Mouse (Mus musculus): ENCODE measurements around the gene Mbip. TPM values are rescaled to one million over a fixed set of nuclear protein-coding genes. Genes with fewer than 3 reads are reported as not detected.

Mbip gene
- total RNA-seq, 1 experiment, result 22.4 TPM

GRCm38 (mm10) chr12:56325851-56326250 is 19.8 kb downstream of the Mbip start:
- peaks cover 0 to 2% of the 10 kb centered on the region in 2 experiments; a peak in 1 of 4 replicates for H3K4me1 ChIP-seq (ENCODE audit: control insufficient read depth in 2 of 2, insufficient read depth in 2 of 2, low read length in 2 of 2, poor library complexity in 1 of 2)
- TF ChIP-seq ZC3H11A (IDR thresholded peaks at IDR 0.05; ENCODE audit: borderline replicate concordance, low read depth, low read length) (no peak), HCFC1 (IDR thresholded peaks at IDR 0.05; ENCODE audit: borderline replicate concordance, insufficient read depth, low read length) (no peak), CHD2 (IDR thresholded peaks at IDR 0.05; ENCODE audit: low read depth, low read length) (no peak), ZNF384 (IDR thresholded peaks at IDR 0.05; ENCODE audit: low read depth, low read length) (no peak), MAFK (IDR thresholded peaks at IDR 0.05; ENCODE audit: insufficient read depth, low read depth, low read length) (no peak)
- no peak overlapping the region for H3K9ac ChIP-seq (ENCODE audit: insufficient read depth, low read depth, low read length, poor library complexity, severe bottlenecking)
- DNase-seq (ENCODE audit: low read depth, low spot score), result no peak
- no peak overlapping the region for H3K27ac ChIP-seq (ENCODE audit: insufficient read depth, low read depth, low read length, poor library complexity, severe bottlenecking)
- no peaks in the 10 kb centered on the region for H3K9me3 ChIP-seq (ENCODE audit: control insufficient read depth, insufficient read depth, low read depth, low read length)
- peaks cover 8% of the 10 kb centered on the region for H3K36me3 ChIP-seq (ENCODE audit: control insufficient read depth, insufficient read depth, low read length, poor library complexity, severe bottlenecking)
- in situ Hi-C loops (cut with MboI; ENCODE audit: low sequenced_read_pairs in 2 of 2, unreplicated experiment in 2 of 2), result no loop called here
- no peak overlapping the region for H3K4me3 ChIP-seq (ENCODE audit: insufficient read depth in 1 of 2, low read depth in 1 of 2, low read length in 2 of 2, poor library complexity in 1 of 2, severe bottlenecking in 1 of 2)

DNA sequence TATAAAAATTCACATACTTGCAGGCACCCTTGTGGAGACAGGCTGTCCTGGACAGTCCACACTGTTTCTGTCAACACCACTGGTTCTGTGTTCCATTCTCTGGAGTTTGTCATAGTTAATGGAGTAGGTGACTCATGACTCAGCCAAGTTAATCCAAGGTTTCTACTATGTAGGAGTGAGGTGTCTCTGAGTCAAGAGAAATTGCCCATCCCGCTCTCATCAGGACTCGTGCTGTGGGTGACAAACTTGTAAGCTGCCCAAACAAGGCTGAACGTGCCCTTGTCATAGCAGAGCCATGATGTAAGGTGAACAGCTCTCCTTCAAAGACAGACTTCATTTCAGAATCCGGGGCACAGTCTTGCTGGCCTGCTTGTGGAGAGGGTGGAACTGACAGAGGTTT is 26.8 kb downstream of the Mbip start:
- no peak overlapping the region for H3K4me3 ChIP-seq (ENCODE audit: insufficient read depth in 1 of 2, low read depth in 1 of 2, low read length in 2 of 2, poor library complexity in 1 of 2, severe bottlenecking in 1 of 2)
- in situ Hi-C loops (cut with MboI; ENCODE audit: low sequenced_read_pairs in 2 of 2, unreplicated experiment in 2 of 2), result no loop called here
- no peaks in the 10 kb centered on the region; the same call in 1 of the 2 replicates for H3K36me3 ChIP-seq (ENCODE audit: control insufficient read depth, insufficient read depth, low read length, poor library complexity, severe bottlenecking)
- no peak for TF ChIP-seq ZNF384 (IDR thresholded peaks at IDR 0.05; ENCODE audit: low read depth, low read length)
- no peak for TF ChIP-seq CHD2 (IDR thresholded peaks at IDR 0.05; ENCODE audit: low read depth, low read length)
- TF ChIP-seq ZC3H11A (IDR thresholded peaks at IDR 0.05; ENCODE audit: borderline replicate concordance, low read depth, low read length), result no peak
- TF ChIP-seq HCFC1 (IDR thresholded peaks at IDR 0.05; ENCODE audit: borderline replicate concordance, insufficient read depth, low read length), result no peak
- no peak for TF ChIP-seq MAFK (IDR thresholded peaks at IDR 0.05; ENCODE audit: insufficient read depth, low read depth, low read length)
- DNase-seq (ENCODE audit: low read depth, low spot score), result no peak
- no peaks in the 10 kb centered on the region for H3K9me3 ChIP-seq (ENCODE audit: control insufficient read depth, insufficient read depth, low read depth, low read length)
- no peak overlapping the region for H3K9ac ChIP-seq (ENCODE audit: insufficient read depth, low read depth, low read length, poor library complexity, severe bottlenecking)
- H3K4me1 ChIP-seq (ENCODE audit: control insufficient read depth in 2 of 2, insufficient read depth in 2 of 2, low read length in 2 of 2, poor library complexity in 1 of 2), result no peaks in the 10 kb centered on the region
- H3K27ac ChIP-seq (ENCODE audit: insufficient read depth, low read depth, low read length, poor library complexity, severe bottlenecking), result no peak overlapping the region

- no peaks in the 10 kb centered on the region for H3K4me1 ChIP-seq (ENCODE audit: control insufficient read depth in 2 of 2, insufficient read depth in 2 of 2, low read length in 2 of 2, poor library complexity in 1 of 2)
- no peaks in the 10 kb centered on the region; the same call in 1 of the 2 replicates for H3K36me3 ChIP-seq (ENCODE audit: control insufficient read depth, insufficient read depth, low read length, poor library complexity, severe bottlenecking)
- no peak for TF ChIP-seq ZNF384 (IDR thresholded peaks at IDR 0.05; ENCODE audit: low read depth, low read length)
- TF ChIP-seq HCFC1 (IDR thresholded peaks at IDR 0.05; ENCODE audit: borderline replicate concordance, insufficient read depth, low read length), result no peak
- TF ChIP-seq MAFK (IDR thresholded peaks at IDR 0.05; ENCODE audit: insufficient read depth, low read depth, low read length), result no peak
- no peak for TF ChIP-seq ZC3H11A (IDR thresholded peaks at IDR 0.05; ENCODE audit: borderline replicate concordance, low read depth, low read length)
- TF ChIP-seq CHD2 (IDR thresholded peaks at IDR 0.05; ENCODE audit: low read depth, low read length), result no peak
- no peak for DNase-seq (ENCODE audit: low read depth, low spot score)
- H3K9me3 ChIP-seq (ENCODE audit: control insufficient read depth, insufficient read depth, low read depth, low read length), result no peaks in the 10 kb centered on the region
- in situ Hi-C loops (cut with MboI; ENCODE audit: low sequenced_read_pairs in 2 of 2, unreplicated experiment in 2 of 2), result no loop called here
- H3K9ac ChIP-seq (ENCODE audit: insufficient read depth, low read depth, low read length, poor library complexity, severe bottlenecking), result no peak overlapping the region
- H3K4me3 ChIP-seq (ENCODE audit: insufficient read depth in 1 of 2, low read depth in 1 of 2, low read length in 2 of 2, poor library complexity in 1 of 2, severe bottlenecking in 1 of 2), result no peak overlapping the region
- no peak overlapping the region for H3K27ac ChIP-seq (ENCODE audit: insufficient read depth, low read depth, low read length, poor library complexity, severe bottlenecking)
Measured at GRCm38 (mm10) chr12:56318059-56318458, 27.6 kb downstream of the Mbip start.

GRCm38 (mm10) chr12:56305758-56306157 is 39.9 kb downstream of the Mbip start:
- in situ Hi-C loops (cut with MboI; ENCODE audit: low sequenced_read_pairs in 2 of 2, unreplicated experiment in 2 of 2), result no loop called here
- DNase-seq (ENCODE audit: low read depth, low spot score), result no peak
- H3K36me3 ChIP-seq (ENCODE audit: control insufficient read depth, insufficient read depth, low read length, poor library complexity, severe bottlenecking), result no peaks in the 10 kb centered on the region
- no peak overlapping the region for H3K27ac ChIP-seq (ENCODE audit: insufficient read depth, low read depth, low read length, poor library complexity, severe bottlenecking)
- H3K4me1 ChIP-seq (ENCODE audit: control insufficient read depth in 2 of 2, insufficient read depth in 2 of 2, low read length in 2 of 2, poor library complexity in 1 of 2), result peaks cover under 1 to 8% of the 10 kb centered on the region in 2 experiments
- H3K9me3 ChIP-seq (ENCODE audit: control insufficient read depth, insufficient read depth, low read depth, low read length), result no peaks in the 10 kb centered on the region
- H3K9ac ChIP-seq (ENCODE audit: insufficient read depth, low read depth, low read length, poor library complexity, severe bottlenecking), result no peak overlapping the region
- no peak overlapping the region for H3K4me3 ChIP-seq (ENCODE audit: insufficient read depth in 1 of 2, low read depth in 1 of 2, low read length in 2 of 2, poor library complexity in 1 of 2, severe bottlenecking in 1 of 2)
- TF ChIP-seq CHD2 (IDR thresholded peaks at IDR 0.05; ENCODE audit: low read depth, low read length), result no peak
- TF ChIP-seq ZC3H11A (IDR thresholded peaks at IDR 0.05; ENCODE audit: borderline replicate concordance, low read depth, low read length), result no peak
- no peak for TF ChIP-seq HCFC1 (IDR thresholded peaks at IDR 0.05; ENCODE audit: borderline replicate concordance, insufficient read depth, low read length)
- no peak for TF ChIP-seq MAFK (IDR thresholded peaks at IDR 0.05; ENCODE audit: insufficient read depth, low read depth, low read length)
- TF ChIP-seq ZNF384 (IDR thresholded peaks at IDR 0.05; ENCODE audit: low read depth, low read length), result no peak
